Mouse (Mus musculus) ovary, postnatal 14 days (tissue): ENCODE results near the gene Pitpnc1.
A peak's percentile ranks its signal among the peaks of the same experiment; 100 is the strongest.

Experiments used
- DNase-seq: peaks from one replicate; pipeline ENCODE4 v3.0.0; 2022; ENCODE audit warnings: low spot score

Pitpnc1 gene

DNA sequence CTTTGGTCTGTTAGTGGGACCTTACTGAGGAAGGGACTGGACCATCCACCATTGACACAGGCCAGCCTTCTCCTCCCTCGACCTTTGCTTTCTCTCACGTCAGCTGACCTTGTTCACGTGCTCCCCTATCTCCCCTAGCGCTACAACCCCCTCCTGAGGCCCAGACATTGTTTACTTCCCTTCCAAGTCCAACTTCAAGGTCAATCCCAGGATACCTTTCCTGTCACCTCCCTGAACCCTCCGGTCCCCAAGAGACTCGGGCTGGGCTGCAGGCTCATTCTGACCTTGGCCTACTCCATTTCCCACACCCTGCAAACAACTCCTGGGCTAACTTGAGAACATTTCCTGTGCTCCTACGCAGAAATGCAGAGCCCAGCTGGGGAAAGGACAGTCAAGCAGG, 193.6 kb downstream of the Pitpnc1 start:
- DNase-seq: no peak

DNA sequence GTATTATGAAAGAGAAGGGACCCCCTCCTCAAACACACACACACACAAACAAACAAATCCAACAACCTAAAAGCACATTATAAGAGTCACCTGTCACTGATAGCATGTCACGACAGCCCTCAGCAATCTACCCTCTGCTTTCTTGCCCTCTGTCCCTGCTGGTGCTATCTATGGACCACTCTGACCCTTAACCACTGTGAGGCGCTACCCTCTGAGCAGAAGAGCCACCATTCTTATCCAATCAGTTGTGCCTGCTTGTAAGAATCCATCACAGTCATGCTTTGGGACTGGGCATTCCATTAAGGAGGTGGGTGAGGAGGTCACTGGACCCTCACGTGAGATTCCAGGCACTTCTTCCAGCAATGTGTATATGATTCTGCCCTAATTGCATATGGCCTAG, 194.2 kb downstream of the Pitpnc1 start:
- DNase-seq: no peak

DNA sequence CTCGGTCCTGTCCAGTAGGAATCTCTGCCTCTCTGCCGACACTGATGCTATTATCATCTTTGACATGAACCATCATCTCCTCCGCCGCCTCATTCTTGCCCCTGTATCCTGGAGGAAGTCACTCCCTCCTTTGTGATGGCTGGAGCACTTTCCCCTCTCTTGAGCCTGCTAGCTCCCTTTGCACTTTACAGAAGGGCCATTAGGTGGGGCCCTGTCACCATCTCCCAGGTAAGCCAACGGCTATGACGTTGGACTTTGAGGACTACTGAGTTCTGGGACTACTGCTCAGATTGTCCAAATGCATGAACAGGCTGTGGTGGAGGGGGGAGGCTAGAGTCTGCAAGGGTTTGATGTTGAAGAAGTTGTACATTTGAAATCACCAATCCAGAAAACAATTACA, 194.6 kb downstream of the Pitpnc1 start:
- peak; percentile 36 for DNase-seq

DNA sequence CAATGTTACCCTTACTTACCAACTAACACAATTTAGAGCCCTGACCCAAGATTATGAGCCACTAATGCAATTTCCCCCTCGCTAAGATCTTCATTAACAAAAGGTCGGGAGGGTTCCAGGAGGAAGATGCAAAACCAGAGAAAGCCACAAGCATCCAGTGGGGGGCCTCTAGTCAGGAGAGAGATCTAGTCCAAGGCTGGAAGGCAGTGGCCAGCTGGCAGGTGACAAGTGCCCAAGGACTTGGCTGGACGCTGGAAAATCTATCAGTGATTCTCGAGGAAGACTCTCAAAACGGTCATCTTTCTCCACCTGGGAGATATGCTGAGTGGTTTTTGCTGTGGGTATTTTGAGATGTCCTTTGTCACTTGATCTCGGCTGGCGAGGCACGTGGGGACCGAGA, 196.3 kb downstream of the Pitpnc1 start:
- no peak for DNase-seq

DNA sequence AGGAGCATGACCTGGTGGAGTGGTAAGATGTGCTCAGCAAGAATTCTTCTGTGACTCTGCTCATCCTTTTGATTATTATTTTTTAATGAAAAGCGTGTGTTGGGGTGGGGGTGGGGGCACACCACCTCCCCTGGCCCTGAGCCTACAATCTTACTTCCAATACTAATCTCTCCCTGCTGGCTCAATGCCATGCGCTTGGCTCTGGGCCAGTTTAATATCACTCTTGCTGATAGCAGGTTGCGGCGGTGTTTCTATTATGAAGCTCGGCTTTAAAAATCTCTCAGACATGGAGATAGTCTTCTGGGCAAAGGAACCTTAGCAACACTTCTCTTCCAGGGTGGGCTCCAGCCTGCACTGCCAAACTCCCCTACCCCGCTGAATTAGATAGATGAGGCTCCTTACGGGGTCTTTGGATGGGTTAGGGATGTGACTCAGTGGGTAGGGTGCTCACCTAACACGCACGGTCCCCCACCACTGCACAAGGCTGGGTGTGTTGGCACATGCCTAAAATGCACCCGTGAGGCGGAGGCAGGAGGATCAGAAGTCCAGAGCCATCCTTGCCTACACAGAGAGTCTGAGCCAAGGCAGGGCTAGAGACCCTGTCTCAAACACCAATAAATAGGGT, 198.0 kb downstream of the Pitpnc1 start:
- peak; percentile 47 for DNase-seq

DNA sequence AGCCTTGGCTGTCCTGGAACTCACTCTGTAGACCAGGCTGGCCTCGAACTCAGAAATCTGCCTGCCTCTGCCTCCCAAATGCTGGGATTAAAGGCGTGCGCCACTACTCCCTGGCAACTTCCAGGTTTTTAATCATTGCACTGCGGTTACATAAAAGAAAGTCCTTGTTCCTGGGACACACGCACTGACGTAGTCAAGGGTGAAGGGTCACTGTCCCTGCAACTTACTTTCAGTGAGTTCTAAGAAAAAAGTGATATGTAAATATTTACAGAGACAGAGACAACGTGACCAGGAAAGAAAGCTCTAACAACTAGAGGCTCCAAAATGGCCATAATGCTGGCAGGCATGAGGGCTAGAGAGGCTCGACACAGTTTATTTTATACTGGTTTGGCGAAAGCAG, 199.9 kb downstream of the Pitpnc1 start:
- DNase-seq: no peak

DNA sequence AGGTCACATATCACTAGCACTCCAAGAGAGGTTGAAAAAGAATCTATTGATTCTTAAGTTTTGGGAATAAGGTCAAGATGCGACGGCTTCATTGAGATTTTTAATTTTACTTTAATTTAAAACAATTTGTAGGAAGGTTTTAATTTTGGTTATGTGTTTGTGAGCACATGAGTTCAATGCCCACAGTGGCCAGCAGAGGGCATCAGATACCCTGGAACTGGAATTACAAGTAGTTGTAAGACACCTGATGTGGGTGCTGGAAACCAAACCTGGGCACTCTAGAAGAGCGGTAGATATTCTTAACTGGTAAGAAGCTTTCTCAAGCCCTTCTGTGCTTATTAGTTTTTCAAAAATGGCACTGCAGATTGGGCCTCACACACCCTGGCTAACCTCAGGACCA, 203.0 kb downstream of the Pitpnc1 start:
- DNase-seq: no peak

DNA sequence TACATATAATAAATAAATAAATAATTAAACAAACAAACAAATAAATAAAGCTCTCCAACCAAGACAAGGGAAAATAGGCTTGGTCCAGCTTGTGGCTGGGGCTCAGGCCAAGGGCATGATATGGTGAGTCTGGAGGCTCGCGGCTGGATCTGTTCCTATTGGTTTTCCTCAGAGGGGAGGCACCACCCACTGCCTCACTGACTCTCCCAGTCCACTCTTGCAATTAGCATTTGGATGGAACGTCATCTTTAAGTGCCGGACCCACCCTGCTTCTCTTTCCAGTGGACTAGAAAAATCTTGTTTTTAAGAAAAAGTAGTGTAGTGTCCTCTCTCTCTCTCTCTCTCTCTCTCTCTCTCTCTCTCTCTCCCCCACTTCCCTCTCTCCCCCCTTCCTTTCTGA, 204.6 kb downstream of the Pitpnc1 start:
- DNase-seq: no peak

DNA sequence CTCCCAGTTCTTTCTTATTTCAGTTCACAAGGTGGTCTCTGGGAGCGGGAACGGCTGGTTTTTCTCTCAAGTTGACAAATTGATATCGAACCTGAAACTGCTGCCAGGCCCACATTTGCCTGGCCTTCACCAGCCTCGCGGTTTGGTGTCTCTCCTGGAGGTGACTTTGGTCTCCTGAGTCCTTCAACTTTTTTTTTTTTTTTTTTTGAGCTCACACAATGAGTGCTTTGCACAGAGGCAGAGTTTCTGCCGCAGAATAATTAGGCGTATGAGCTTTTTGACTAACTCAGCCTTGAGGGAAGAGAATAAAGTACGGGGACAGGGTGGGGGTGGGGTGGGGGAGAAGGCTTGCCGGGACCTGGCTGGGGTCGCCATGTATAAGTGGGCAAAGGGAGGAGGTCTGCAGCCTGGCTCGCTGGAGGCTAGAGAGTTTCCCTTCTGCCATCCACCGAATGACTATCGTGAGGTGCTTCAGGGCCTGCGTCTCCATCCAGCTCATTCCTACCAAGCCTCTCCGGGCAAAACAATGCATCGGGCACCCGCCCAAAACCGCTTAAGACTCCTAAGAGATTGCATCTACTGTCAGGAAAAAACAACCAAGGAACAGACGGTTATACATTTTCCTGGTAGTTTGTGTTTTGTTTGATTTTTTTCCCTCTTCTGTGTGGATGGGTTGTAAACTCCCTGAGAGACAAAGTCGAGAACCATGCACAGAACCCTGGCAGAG, 205.4 kb downstream of the Pitpnc1 start:
- peak; percentile 28 for DNase-seq

DNA sequence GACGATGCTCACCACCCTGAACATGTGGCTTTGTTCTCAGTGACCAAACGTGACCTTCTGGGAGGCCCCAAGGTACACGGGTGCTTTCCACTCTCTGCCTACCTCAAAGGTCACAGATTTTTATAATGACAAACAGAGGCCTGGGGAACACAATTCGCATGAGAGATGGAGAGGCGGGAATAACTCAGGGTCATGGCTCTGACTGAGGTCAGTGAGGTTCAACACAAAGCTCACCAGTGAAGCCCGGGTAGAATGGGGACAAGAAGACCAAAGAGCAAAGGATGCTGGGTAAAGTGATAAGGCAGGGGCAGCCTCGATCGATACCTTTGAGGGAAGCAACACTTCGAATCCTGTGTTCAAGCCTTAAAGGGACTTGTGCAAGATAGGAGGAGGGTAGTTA, 206.7 kb downstream of the Pitpnc1 start:
- DNase-seq: no peak

DNA sequence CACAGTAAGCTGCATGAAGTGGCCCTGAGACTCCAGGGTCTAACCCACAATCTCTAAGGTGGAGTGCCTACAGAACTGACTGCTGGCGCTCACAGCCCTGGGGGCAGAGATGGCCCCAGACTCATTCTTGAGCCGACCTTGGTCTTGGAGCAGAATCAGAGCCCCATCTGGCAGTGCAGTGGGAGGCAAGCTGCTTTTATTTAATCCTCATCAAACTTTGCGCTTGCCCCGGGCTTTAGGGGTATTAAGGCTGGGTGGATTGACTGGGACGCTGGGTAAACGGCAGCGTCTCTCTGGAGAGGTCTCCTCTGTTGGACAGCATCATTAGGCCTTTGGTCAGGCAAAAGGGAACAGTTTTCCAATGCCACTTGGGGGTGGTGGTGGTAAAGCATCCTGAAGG, 211.1 kb downstream of the Pitpnc1 start:
- no peak for DNase-seq

DNA sequence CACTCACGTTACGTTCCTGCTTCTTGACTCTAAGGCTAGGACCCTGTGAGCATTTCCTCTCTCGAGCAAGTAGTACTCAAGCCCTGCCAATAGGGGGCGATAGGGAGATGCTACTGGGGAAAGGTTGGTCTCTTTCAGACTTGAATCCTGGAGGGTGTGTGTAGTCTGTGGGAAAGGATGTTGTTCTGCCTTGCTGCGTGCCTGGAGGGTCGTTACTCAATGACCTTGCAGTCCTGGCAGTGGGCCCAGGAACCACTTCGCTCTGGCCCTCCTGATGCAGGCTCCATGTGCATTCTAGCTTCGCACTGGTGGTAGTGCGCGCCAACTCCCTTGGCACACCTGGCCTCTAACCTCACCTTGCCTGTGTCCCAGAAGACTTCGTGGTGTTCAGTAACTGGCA, 215.3 kb downstream of the Pitpnc1 start:
- peak; percentile 33 for DNase-seq

DNA sequence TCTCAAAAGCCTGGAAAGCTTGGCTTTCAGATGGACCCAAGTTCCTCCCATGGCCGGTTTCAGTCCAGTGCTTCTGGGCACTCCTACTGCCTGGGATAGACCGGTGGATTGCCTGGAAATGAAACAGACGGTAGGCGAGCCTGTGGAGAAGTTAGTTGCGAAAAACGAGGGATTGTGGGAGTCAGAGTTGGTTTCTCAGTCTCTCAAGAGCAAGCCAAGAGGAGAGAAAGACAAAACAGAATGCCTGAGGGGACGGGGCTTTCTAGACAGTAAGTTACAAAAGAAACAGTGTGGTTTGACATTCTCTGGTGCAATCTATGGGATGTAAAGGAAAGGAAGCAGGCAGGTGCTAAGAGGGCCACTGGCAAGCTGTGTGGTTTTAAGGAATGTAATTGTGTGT, 216.3 kb downstream of the Pitpnc1 start:
- no peak for DNase-seq

DNA sequence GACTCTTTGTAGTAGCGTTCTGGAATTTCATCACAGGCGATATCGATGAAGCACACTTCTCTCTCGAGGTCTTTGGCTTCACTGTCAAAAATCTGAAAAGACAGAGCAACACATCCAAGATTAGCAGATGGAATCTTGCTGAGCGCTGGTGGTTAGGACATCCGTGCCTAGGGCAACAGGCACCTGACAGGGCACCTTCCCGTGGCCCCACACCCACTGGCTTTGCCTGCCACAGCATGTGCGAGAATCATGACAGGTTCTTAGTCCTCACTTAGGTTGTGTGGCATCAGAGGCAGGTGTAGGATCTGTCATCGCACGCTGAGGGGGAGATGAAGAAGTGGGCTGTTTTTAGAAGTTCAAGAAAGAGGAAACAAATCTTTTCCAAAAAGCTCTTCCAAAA, 218.5 kb downstream of the Pitpnc1 start:
- DNase-seq: no peak

DNA sequence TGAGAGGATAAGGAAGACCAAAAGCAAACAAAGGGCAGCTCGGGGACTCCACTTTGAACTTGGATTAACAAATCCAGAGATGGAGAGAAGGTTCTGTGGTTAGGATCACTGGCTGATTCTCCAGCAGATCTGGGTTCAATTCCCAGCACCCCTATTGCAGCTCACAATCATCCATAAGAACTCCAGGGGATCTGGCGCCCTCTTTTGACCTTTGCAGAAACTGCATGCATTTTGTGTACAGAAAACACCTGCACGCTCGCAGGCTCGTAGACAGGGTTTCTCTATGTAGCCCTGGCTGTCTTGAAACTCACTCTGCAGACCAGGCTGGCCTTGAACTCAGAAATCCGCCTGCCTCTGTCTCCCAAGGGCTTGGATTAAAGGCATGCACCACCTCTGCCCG, 219.0 kb downstream of the Pitpnc1 start:
- DNase-seq: no peak

DNA sequence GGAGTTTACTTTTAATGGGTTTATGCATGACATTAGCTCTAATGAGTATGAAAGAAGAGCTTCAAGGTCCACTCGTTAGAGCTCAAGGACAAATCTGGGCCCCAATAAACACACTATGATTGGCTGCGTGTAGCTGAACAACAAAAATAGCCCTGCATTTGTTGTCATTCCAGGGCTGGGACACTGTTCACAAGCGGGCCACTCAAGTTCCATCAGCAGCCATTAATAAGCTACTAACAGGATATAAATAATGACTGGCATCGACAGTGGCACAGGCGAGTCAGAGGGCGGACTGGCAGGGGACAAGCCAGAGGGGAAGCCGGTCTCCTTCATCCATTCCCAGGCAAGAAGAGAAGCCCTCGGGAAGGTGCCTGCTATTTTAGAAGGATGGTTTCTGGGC, 219.6 kb downstream of the Pitpnc1 start:
- DNase-seq: no peak

DNA sequence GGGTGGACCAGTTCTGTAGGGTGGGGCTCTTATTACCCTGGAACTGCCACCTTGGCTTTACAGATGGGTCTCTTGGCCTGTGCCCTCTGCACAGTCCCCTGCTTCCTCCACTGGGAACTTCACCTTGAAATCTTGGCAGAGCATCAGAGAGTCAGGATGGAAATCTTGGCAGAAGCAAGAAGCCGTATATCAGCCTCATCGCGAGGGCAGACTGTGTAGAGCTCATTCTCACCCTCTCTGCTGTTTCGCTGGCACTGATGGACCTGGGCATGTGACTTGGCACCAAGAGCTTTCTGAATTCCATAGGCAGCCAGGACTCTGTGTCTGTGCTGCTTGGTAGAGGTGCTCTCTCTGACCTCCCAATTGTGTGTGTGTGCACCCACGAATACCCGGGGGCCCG, 221.7 kb downstream of the Pitpnc1 start:
- no peak for DNase-seq

DNA sequence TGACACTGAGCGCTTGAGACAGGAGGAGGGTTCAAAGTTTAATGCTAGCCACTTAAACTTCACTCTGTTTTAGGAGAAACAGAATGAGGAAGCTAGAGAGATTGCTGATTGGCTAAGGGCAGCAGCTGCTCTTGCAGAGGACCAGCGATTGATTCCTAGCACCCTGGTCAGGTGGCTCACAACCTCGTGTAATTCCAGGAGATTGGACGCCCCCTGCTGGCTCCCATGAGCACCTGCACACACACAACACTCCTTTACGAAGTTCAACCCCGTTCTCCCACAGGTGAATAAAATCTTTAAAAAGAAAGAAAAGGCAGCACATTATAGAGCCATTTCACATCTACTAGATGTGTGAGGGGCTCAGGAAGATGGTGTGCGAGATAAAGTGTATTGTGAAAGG, 224.8 kb downstream of the Pitpnc1 start:
- DNase-seq: no peak

DNA sequence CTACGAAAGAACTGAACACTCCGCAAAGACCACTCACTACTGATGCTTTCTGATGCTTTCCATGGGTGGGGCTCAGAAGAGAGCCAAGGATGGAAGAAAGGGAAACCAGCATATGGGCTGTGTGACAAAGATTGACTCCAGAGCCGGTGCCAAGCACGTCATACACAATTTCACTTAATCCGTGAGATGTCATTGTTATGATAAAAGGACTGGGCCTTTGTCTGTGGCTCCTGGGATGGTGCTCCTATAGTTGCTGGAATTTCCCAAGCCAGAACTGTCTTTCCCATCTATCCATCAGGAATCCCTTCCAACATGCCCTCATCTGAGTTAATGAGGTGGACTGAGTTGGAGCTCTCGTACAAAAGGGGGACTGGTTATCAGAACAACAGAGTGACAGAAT, 227.4 kb downstream of the Pitpnc1 start:
- no peak for DNase-seq

DNA sequence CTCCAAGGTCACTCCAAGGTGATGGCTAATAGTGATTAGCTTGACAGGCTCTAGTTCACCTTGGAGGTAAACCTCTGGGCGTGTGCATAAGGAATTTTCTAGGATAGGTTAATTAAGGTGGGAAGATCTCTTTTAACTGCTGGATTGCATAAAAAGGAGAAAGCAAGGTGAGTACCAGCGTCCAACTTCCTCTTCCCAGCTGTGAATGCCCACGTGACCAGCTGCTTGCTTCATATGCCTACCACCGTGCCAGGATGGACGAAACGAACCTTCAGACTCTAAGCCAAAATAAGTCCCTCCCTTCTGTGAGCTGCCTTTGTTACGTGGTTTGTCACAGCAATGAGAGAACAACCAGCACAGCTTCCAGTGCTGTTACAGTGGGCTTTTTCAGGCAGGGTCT, 228.8 kb downstream of the Pitpnc1 start:
- no peak for DNase-seq

DNA sequence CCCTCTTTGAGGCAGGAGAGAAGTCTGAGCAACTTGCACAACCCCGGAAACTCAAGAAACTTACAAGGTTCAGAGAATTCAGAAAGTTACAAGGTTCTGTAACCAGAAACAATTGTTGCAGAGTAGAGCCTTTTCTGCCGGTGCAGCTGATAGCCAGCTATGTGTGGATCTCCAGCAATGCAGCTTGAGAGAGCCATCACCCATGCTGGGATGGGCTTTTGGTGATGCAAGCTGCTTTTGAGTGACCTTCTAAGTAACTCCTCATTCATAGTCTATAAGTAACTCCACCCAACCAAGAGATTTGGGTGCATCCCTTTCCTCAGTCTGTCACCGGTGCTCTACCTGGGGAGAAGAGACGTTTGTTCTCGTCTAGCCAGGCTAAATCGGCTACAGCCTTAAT, 232.0 kb downstream of the Pitpnc1 start:
- DNase-seq: no peak

DNA sequence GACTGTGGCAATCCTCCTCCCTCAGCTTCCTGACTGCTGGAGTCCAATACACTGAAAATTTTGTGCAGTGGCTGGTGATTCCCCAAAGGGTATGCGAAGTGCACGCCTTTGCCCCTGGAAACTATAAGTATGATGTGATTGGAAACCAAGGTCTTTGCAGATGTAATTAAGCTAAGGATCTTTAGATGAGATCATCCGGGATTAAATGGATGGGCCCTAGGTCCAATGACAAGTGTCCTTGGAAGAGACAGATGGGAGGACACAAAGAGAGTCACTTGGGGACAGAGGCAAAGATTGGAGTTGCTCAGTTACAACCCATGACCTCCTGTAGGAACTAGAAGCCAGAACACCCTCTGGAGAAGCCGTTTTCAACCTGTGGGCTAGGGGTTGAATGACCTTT, 233.0 kb downstream of the Pitpnc1 start:
- no peak for DNase-seq

DNA sequence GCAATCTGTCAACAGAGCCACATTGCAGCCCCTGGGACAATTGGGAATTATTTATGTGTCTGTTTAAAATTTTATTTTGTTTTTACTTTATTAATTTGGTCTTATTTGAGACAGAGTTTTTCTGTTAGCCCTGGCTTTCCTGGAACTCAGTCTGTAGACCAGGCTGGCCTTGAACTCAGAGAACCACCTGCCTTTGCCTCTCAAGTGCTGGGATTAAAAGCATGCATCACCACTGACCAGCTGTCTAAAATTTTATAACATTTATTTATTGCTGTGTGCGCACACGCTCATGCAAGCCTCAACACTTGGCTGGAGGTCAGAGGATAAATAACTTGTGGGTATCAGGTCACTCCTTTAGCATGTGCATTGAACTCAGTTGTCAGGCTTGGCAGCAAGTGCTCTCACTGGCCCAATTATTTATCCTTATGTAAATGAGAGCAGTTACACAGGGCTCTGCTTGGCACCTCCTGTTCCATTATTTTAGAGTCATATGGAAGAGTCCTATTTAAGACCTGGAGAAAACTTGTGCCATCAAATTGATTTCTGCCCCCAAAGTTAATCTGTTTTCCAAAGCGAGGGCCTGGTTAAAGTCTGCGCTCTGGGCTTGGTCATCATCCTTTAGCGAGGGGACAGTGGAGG, 237.1 kb downstream of the Pitpnc1 start:
- no peak for DNase-seq

DNA sequence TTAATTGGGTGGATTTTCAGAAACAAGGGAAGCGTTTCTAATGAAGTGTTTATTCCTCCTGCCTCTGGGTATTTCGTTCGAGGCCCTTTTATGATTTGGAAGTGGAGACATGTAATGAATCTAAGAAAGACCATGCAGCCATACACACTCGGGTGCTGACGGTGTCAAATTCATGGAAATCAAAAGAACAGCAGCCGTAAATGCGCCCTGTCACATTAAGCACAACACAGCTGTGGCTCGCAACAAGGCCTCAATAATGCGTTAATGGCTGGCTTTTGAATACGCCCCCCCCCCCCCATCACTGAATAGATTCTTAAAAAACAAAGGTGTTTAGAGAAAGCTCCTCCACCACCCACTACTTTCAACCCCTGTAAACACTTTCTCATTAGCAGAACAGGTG, 240.4 kb downstream of the Pitpnc1 start:
- DNase-seq: no peak
